Mouse (Mus musculus) gastrocnemius, postnatal 36 days (tissue): ENCODE measurements around the gene Stat1. TPM values are rescaled to one million over a fixed set of nuclear protein-coding genes. Genes with fewer than 3 reads are reported as not detected.

ENCODE experiments used
- DNase-seq, 2 experiments: peaks; one replicate each; pipeline ENCODE4 v3.0.0; 2022
- intact Hi-C: fragments of 180-260 bp; cut with DNase I; formaldehyde crosslinking; loops from one replicate; pipeline ENCODE4 v1.15.1; 2025
- total RNA-seq, 2 experiments: library from RNA; stranded (reverse); gene quantifications; 2 replicates each; pipeline ENCODE4 v1.2.3; 2021

Gene Stat1
- total RNA-seq, 2 experiments from 2014 or later = 9.6 to 11.3 TPM

GRCm38 (mm10) chr1:52156351-52156750 is 37.1 kb downstream of the Stat1 start:
- intact Hi-C loops = no loop called here
- peak in 1 of 2 experiments; percentile 2 for DNase-seq

DNA sequence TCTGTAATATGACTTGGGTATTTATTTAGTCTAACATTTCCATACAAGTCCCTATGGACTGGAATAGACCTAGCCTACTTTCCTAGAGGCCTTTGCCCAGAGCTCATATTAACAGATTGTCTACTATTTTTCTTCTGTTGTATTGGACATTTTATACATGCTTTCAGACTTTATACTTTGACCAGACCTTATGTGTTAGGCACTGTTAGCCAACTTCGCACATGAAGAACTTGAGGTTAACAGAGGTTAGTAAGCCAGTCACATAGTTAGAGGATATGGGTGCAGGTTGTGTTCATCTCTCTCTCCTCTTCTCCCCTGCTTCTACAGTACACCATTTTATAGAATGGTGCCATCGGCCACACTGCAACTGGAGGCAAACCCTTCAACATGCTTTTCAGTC is 38.8 kb downstream of the Stat1 start:
- intact Hi-C loops = no loop called here
- no peak for DNase-seq

DNA sequence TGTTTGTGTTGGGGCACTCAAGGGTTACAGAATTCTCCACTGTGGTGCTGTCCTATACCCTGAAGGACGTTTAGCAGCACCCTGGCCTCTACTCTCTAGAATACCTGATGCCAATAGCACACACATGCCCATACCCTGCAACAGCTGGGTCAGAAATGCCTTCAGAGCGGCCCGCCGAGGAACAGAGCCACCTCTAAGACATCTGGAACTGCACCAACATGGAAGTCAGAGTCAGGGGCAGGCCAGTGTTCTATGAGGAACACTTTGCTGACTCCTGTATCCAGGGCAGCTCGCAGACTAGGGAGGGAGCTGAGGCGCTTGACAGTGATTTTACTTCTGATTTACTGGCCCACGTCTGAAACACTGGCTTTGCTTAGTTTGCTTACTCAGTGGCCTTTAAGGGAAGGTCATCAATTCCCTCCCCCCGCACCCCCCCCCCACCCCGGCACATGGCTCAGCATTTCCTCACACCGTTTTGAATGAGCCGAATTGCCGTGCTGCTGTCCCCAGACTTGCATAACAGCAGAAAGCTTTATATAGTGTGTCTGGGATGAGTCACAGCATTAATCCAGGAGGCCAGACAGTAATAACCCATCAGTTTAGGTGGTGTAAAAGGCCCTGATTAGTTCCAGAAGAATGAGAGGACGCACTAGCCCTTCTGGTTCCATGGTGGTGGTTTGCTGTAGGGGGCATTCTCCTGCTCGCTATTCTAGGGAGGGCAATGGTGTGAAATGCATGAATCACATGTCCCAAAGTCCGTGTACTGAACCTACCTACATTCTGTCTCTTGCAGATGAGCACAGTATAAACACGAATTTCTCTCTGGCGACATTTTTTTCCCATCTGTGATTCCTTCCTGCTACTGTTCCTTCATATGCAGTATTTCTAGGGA is 39.5 kb downstream of the Stat1 start:
- intact Hi-C loops = no loop called here

GRCm38 (mm10) chr1:52161151-52161550 is 41.9 kb downstream of the Stat1 start:
- DNase-seq = no peak
- intact Hi-C loops = no loop called here

More for the DNA sequence above, 39.5 kb downstream of the Stat1 start:
- no peak for DNase-seq

- intact Hi-C loops = no loop called here
These were observed 44.6 kb downstream of the Stat1 start for GRCm38 (mm10) chr1:52163707-52164457.

GRCm38 (mm10) chr1:52166652-52167220 is 47.5 kb downstream of the Stat1 start:
- intact Hi-C loops = no loop called here
- no peak for DNase-seq

More at GRCm38 (mm10) chr1:52163707-52164457, 44.6 kb downstream of the Stat1 start:
- DNase-seq = no peak

DNA sequence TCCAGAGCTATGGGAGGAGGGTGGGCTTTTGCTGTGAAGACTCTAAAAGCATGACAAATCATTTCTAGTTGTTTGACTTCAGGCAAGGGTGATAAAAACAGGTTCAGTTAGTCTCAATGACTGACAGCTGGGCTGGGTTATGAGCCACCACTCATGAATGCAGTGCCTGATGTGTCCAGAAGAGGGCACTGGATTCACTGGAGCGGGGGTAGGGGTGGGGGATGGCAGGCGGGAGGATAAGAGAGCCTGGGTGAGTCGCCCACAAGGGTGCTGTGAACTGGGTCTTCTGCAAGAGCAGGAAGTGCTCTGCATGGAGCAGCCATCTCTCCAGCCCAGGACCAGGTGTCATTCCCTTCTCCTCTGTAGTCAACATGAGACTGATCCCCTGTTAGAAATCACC is 50.8 kb downstream of the Stat1 start:
- DNase-seq = no peak

DNA sequence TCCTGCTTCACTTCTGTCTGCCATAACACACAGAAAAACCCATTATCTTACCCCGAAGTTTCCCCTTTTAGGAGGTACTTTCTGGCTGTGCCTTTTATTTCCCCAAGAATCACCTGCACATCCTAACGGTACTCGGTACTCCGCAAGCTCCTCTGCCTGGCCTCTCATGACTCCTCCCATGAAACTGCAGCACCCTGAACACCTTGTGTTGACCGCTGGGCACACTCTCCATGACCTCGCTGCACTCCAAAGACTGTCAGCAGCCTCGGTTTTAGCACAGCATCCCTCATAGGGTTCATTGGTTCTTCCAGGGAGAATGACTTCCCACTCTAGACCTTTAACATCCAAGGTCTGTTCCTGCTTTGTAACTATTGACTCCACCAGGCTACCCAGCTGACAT is 51.5 kb downstream of the Stat1 start:
- intact Hi-C loops = no loop called here
- no peak for DNase-seq

More for the DNA sequence above, 50.8 kb downstream of the Stat1 start:
- intact Hi-C loops = no loop called here

GRCm38 (mm10) chr1:52171271-52171670 is 52.0 kb downstream of the Stat1 start:
- intact Hi-C loops = no loop called here
- no peak for DNase-seq

- DNase-seq = no peak
- intact Hi-C loops = no loop called here
These were observed 56.1 kb downstream of the Stat1 start for GRCm38 (mm10) chr1:52175321-52175720.

DNA sequence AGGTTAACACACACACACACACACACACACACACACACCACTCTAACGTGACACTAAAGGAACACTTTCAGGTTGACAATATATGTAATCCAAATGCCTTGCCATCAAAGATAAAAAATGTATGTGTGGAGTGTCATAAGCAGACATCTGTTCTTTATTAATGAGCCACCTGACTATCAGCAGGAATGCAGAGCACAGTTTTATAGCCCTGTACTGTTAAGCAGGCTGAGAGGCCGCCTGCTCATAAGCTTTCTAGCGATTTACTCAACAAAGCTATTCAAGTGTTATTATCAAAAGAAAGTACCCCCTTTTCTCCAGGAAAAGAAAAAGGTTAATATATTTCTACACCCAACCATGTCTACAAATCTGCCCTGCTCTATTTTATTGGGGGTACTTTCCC is 56.7 kb downstream of the Stat1 start:
- intact Hi-C loops = no loop called here
- DNase-seq = no peak

- DNase-seq = no peak
- intact Hi-C loops = no loop called here
These were observed 57.8 kb downstream of the Stat1 start for GRCm38 (mm10) chr1:52176999-52177398.

DNA sequence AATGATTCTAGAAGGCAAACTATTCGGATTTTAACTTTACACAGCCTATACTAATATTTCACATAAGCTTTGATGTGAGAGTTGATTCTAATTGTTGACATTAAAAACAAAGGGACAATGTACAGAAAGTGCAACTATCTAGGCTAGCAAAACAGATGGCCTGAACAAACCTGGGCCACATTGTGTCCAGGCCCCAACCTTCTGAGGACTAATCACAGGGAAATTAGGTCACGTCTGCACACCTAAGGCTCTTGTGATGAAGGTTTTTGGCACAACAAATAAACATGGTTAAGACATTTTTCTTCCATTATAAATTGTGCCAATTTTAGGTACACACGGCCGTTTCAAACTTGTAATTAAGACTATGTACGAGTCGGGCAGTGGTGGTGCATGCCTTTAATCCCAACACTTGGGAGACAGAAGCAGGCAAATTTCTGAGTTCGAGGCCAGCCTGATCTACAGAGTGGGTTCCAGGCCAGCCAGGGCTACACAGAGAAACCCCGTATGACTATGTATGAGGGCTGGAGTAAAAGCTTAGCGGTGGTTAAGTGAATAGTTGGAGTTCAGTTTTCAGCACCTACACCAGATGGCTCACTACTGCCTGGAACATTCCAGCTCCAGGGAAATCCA is 60.8 kb downstream of the Stat1 start:
- no peak for DNase-seq
- intact Hi-C loops = no loop called here

GRCm38 (mm10) chr1:52181994-52182393 is 62.8 kb downstream of the Stat1 start:
- intact Hi-C loops = no loop called here
- DNase-seq = no peak

DNA sequence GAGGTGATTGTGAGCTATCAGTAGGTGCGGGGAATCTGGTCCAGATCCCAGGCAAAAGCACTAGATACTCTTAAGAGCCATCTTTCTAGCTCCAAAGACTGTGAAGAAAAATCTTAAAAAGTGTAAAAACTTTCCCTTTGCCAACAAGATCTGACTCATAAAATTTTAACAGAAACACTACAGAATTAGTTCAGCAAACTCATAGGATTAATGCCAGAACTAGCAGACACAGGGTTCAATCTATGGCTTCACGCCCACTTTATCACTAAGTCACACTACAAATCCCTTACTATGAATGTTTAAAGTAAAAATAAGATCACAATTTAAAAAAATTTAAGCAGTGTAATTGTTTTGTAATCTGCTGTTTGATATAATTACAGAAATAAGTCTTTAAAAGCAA is 63.8 kb downstream of the Stat1 start:
- intact Hi-C loops = no loop called here

More for the DNA sequence above, 63.8 kb downstream of the Stat1 start:
- DNase-seq = no peak

Other genes with a start within 250 kb of the Stat1 start
- gene Myo1b, start 203.4 kb upstream of the Stat1 start, total RNA-seq = 10 to 100 TPM in 1 of 2 experiments, 1 to 10 TPM in 1; 8.9 to 13.0 TPM
- under 1 TPM in 1 of 2 experiments, not detected in 1; 0.18 TPM for gene Stat4, start 132.3 kb upstream of the Stat1 start, total RNA-seq
- gene Gls, start 113.8 kb downstream of the Stat1 start, total RNA-seq = 10 to 100 TPM; 65.6 to 74.8 TPM